Mouse (Mus musculus): ENCODE results near the gene Chrm3. TPM values are rescaled to one million over a fixed set of nuclear protein-coding genes. Genes with fewer than 3 reads are reported as not detected.
"Not testable (repeated sequence)": the region's sequence is repeated elsewhere in the genome, so short reads cannot be mapped to it uniquely, and the experiment has no call there.

Chrm3 gene
- polyA plus RNA-seq, 1 experiment from 2014 or later = 3.2 TPM

DNA sequence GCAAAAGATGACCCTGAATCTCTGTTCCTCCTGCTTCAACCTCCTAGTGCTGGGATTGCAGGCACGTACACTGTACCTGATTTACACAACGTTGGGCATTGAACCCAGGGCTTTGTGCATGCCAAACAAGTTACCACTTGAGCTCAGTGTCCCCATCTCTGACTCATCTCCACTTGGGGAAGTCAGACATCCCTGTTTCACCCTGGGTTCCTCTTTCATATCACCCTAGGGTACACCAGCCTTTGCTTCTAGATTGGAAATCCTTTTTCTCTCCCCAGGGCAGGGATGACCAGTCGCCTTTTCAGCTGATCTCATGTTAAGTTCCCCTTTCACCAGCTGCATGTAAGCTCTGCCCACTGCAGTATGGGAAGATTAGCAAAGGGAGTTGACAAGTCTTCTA, 487.3 kb downstream of the Chrm3 start:
- Histone ChIP-seq H3K4me2 (ENCODE audit: low read depth, low read length) (no peak overlapping the region), H3K36me3 (ENCODE audit: control insufficient read depth, insufficient read depth, low read length) (no peaks in the 10 kb centered on the region), H3K4me1 (ENCODE audit: control insufficient read depth, insufficient read depth, low read length) (no peaks in the 10 kb centered on the region), H3K9me3 (replicated peaks; ENCODE audit: control insufficient read depth, low read length) (no peaks in the 10 kb centered on the region), H3K27ac (ENCODE audit: low read length) (no peak overlapping the region), H3K9ac (ENCODE audit: low read length) (no peak overlapping the region), H3K27me3 (ENCODE audit: control insufficient read depth, insufficient read depth, low read length) (no peaks in the 10 kb centered on the region), H3K4me3 (replicated peaks; ENCODE audit: low read length) (no peak overlapping the region)
- no peak for ATAC-seq (ENCODE audit: insufficient read depth, low FRiP score)
- 73% methylated on average over 3 of the region's 3 CpGs for WGBS

DNA sequence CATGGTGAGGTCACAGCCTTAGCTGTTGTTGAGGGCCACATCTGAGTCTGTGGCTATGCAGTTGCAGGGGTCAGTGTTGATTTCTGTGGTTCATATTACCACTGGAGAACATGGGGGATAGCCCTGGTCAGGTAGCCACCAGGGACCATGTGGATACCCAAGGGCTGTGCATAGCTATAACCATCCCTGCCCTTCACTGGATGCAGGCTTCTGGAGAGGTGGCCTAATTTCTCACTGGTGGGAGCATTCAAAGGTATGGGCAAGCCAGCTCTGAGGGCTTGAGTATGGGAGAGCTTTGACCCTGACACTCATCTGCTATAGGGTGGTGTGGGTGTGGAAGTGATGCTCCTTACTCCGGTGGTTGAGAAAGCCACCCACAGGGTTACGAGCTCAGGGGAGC, 494.5 kb downstream of the Chrm3 start:
- H3K27me3 ChIP-seq (ENCODE audit: control insufficient read depth, insufficient read depth, low read length) = no peaks in the 10 kb centered on the region
- no peaks in the 10 kb centered on the region for H3K9me3 ChIP-seq (replicated peaks; ENCODE audit: control insufficient read depth, low read length)
- ATAC-seq (ENCODE audit: insufficient read depth, low FRiP score) = no peak
- H3K4me1 ChIP-seq (ENCODE audit: control insufficient read depth, insufficient read depth, low read length) = no peaks in the 10 kb centered on the region
- H3K36me3 ChIP-seq (ENCODE audit: control insufficient read depth, insufficient read depth, low read length) = no peaks in the 10 kb centered on the region
- no peak overlapping the region for H3K27ac ChIP-seq (ENCODE audit: low read length)
- no peak overlapping the region for H3K9ac ChIP-seq (ENCODE audit: low read length)
- H3K4me2 ChIP-seq (ENCODE audit: low read depth, low read length) = no peak overlapping the region
- WGBS = 96% methylated on average over 2 of the region's 2 CpGs
- no peak overlapping the region for H3K4me3 ChIP-seq (replicated peaks; ENCODE audit: low read length)

DNA sequence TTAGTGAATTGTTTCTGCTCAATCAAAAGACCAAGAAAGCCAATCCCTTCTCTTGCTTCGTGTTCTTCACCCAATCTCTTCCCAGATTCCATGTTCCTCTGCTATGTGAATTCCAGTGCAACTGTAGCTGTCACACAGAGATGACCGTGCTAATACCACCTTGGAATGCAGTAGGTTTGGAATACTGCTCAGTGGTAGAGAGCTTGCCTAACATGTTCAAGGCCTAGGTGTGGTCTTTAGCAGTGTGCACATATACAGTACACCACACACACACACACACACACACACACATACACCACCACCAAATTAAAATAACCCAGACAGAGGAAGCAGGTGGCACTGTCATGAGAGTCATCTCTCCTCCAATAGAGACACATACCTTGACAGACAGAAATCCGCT, 513.1 kb downstream of the Chrm3 start:
- no peak overlapping the region for H3K27ac ChIP-seq (ENCODE audit: low read length)
- no peaks in the 10 kb centered on the region for H3K9me3 ChIP-seq (replicated peaks; ENCODE audit: control insufficient read depth, low read length)
- WGBS = 76% methylated on average over 3 of the region's 3 CpGs
- H3K27me3 ChIP-seq (ENCODE audit: control insufficient read depth, insufficient read depth, low read length) = no peaks in the 10 kb centered on the region
- H3K36me3 ChIP-seq (ENCODE audit: control insufficient read depth, insufficient read depth, low read length) = no peaks in the 10 kb centered on the region
- no peak overlapping the region for H3K4me2 ChIP-seq (ENCODE audit: low read depth, low read length)
- no peaks in the 10 kb centered on the region for H3K4me1 ChIP-seq (ENCODE audit: control insufficient read depth, insufficient read depth, low read length)
- H3K9ac ChIP-seq (ENCODE audit: low read length) = no peak overlapping the region
- no peak overlapping the region for H3K4me3 ChIP-seq (replicated peaks; ENCODE audit: low read length)
- ATAC-seq (ENCODE audit: insufficient read depth, low FRiP score) = no peak

DNA sequence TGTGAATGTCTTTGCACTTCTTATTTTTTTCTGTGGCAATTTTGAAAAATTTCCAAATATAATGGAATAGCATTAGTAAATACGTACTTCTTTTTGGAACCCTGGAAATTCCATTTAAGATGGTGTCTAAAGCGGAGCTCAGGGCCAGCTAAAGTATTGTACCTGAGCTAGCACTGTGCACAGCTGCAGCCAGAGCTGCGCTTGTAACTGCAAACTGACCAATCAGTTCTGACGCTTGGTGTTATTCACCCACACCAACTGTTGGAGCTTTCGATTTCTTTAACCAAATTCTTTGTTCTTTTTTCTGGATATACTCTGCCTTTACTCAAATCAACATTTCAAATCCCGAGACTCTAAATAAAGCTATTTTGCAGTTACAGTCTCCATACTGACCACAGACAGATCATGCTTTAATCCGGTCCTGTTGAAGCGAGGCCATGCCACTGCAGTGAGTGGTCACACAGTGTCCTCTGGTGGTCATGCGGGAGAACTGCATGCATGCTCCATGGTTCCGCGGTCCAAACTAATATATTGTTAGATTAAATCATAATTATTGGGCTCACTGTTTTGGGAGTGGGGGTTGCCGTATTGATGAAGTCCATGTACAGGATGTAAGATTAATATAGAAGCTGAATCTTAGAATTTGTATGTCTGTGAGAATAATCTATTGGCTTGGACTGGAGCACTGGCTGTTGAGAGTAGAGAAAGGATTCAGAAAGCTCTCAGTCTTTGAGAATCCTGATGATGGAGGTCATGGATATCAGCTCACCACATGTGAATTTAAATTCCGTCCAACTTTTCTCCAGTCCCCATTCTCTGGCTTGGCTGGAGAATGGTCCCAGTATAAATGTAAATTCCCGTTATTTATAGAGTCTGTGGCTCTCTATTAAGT, 513.9 kb downstream of the Chrm3 start:
- WGBS = 34% methylated on average over 14 of the region's 14 CpGs

DNA sequence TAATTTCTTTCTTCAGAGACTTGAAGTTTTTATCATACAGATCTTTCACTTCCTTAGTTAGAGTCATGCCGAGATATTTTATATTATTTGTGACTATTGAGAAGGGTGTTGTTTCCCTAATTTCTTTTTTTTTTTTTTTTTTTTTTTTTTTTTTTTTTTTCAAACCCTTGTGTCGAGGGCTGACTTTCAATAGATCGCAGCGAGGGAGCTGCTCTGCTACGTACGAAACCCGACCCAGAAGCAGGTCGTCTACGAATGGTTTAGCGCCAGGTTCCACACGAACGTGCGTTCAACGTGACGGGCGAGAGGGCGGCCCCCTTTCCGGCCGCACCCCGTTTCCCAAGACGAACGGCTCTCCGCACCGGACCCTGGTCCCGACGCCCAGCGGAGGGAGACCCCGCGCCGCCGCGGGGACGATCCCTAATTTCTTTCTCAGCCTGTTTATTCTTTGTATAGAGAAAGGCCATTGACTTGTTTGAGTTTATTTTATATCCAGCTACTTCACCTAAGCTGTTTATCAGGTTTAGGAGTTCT, 526.4 kb downstream of the Chrm3 start:
- not testable (repeated sequence) for H3K9ac ChIP-seq (ENCODE audit: low read length); H3K4me1 ChIP-seq (ENCODE audit: control insufficient read depth, insufficient read depth, low read length); H3K4me2 ChIP-seq (ENCODE audit: low read depth, low read length); H3K27me3 ChIP-seq (ENCODE audit: control insufficient read depth, insufficient read depth, low read length); H3K36me3 ChIP-seq (ENCODE audit: control insufficient read depth, insufficient read depth, low read length); H3K9me3 ChIP-seq (replicated peaks; ENCODE audit: control insufficient read depth, low read length); H3K4me3 ChIP-seq (replicated peaks; ENCODE audit: low read length); H3K27ac ChIP-seq (ENCODE audit: low read length)
- 69% methylated on average over 32 of the region's 33 CpGs for WGBS
- peak; percentile 80 for ATAC-seq (ENCODE audit: insufficient read depth, low FRiP score)

More for the DNA sequence above, 513.9 kb downstream of the Chrm3 start:
- Histone ChIP-seq H3K4me2 (ENCODE audit: low read depth, low read length) (peak overlapping the region; percentile 5; the same call in 1 of the 2 replicates), H3K9ac (ENCODE audit: low read length) (no peak overlapping the region), H3K4me1 (ENCODE audit: control insufficient read depth, insufficient read depth, low read length) (no peaks in the 10 kb centered on the region), H3K36me3 (ENCODE audit: control insufficient read depth, insufficient read depth, low read length) (no peaks in the 10 kb centered on the region), H3K9me3 (replicated peaks; ENCODE audit: control insufficient read depth, low read length) (no peaks in the 10 kb centered on the region), H3K27me3 (ENCODE audit: control insufficient read depth, insufficient read depth, low read length) (no peaks in the 10 kb centered on the region), H3K4me3 (replicated peaks; ENCODE audit: low read length) (no peak overlapping the region; the same call in 1 of the 2 replicates), H3K27ac (ENCODE audit: low read length) (no peak overlapping the region)
- ATAC-seq (ENCODE audit: insufficient read depth, low FRiP score) = peak; percentile 58; the same call in 1 of the 2 replicates

DNA sequence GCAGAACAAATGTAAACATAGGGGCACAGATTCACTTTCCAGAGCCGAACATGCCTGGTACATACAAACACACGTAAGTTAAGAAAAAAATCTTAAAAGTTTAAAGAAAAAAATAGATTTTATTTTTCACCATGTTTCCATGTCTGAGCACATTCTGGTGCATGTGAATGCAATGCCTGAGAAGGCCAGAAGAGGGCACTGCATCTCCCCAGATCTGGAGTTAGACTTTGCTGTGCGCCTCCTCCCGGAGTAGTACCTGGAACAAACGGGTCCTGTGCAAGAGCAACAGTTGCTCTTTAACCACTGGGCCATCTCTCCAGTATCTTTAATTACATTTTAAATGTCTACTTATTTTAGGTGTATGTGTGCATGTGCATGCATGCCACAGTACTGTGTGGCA, 534.4 kb downstream of the Chrm3 start:
- H3K36me3 ChIP-seq (ENCODE audit: control insufficient read depth, insufficient read depth, low read length) = no peaks in the 10 kb centered on the region
- H3K27ac ChIP-seq (ENCODE audit: low read length) = no peak overlapping the region

More for the DNA sequence above, 534.4 kb downstream of the Chrm3 start:
- no peaks in the 10 kb centered on the region for H3K4me1 ChIP-seq (ENCODE audit: control insufficient read depth, insufficient read depth, low read length)
- H3K27me3 ChIP-seq (ENCODE audit: control insufficient read depth, insufficient read depth, low read length) = no peaks in the 10 kb centered on the region
- no peak overlapping the region for H3K9ac ChIP-seq (ENCODE audit: low read length)
- H3K9me3 ChIP-seq (replicated peaks; ENCODE audit: control insufficient read depth, low read length) = no peaks in the 10 kb centered on the region
- H3K4me3 ChIP-seq (replicated peaks; ENCODE audit: low read length) = no peak overlapping the region
- 70% methylated on average over 5 of the region's 5 CpGs for WGBS
- no peak overlapping the region for H3K4me2 ChIP-seq (ENCODE audit: low read depth, low read length)
- no peak for ATAC-seq (ENCODE audit: insufficient read depth, low FRiP score)

Small RNA genes lying within 50 kb of the gene (microRNA-seq; reads per million reads assigned to microRNA genes)
- 0.99 reads per million for gene Gm24187
